Mouse (Mus musculus) intestine, postnatal 0 days (tissue): Measurements from ENCODE around the gene Rab23. TPM values are rescaled to one million over a fixed set of nuclear protein-coding genes. Genes with fewer than 3 reads are reported as not detected.
A peak's percentile ranks its signal among the peaks of the same experiment; 100 is the strongest.

Source experiments
- ATAC-seq: fragments of 200-750 bp; cut with Nextera tagmentation; 2 replicates; pipeline ENCODE4 v1.8.0; 2017; ENCODE audit warnings: mild to moderate bottlenecking, moderate TSS enrichment, moderate library complexity
- H3K27ac ChIP-seq: fragments of 300-500 bp; sonication (generic); 2 replicates; pipeline ENCODE4 v1.5.1; 2014; ENCODE audit warnings: mild to moderate bottlenecking, low read depth, low read length, moderate library complexity
- H3K27me3 ChIP-seq: fragments of 300-500 bp; sonication (generic); replicated peaks from 2 replicates; pipeline ENCODE4 v1.6.1; 2014; ENCODE audit warnings: low read length, mixed read lengths; ENCODE audit not compliant: control insufficient read depth, insufficient read depth
- H3K36me3 ChIP-seq: fragments of 300-500 bp; sonication (generic); 2 replicates; pipeline ENCODE4 v1.6.1; 2014; ENCODE audit warnings: mild to moderate bottlenecking, moderate library complexity; ENCODE audit not compliant: control insufficient read depth, insufficient read depth
- H3K4me1 ChIP-seq: fragments of 300-500 bp; sonication (generic); replicated peaks from 2 replicates; pipeline ENCODE4 v1.6.1; 2014; ENCODE audit warnings: antibody characterized with exemption, low read length, mixed read lengths; ENCODE audit not compliant: control insufficient read depth, insufficient read depth
- H3K4me2 ChIP-seq: fragments of 300-500 bp; sonication (generic); replicated peaks from 2 replicates; pipeline ENCODE4 v1.6.1; 2014; ENCODE audit warnings: low read depth, mild to moderate bottlenecking, moderate library complexity
- H3K4me3 ChIP-seq: fragments of 300-500 bp; sonication (generic); 2 replicates; pipeline ENCODE4 v1.5.1; 2014; ENCODE audit warnings: low read depth, low read length
- H3K9ac ChIP-seq: fragments of 300-500 bp; sonication (generic); 2 replicates; pipeline ENCODE4 v1.6.1; 2014; ENCODE audit warnings: mild to moderate bottlenecking, low read depth, low read length
- H3K9me3 ChIP-seq: fragments of 300-500 bp; sonication (generic); 2 replicates; pipeline ENCODE4 v1.6.1; 2016; ENCODE audit warnings: mixed run types; ENCODE audit not compliant: control insufficient read depth
- CTCF ChIP-seq: sonication (generic); IDR thresholded peaks from 2 replicates; pipeline ENCODE4 v1.5.1; 2016; ENCODE audit warnings: low read depth, mild to moderate bottlenecking, control low read depth, antibody characterized with exemption, moderate library complexity
- WGBS: fragments of 180-500 bp; shearing (Covaris S2); extraction: QIAGEN DNeasy Blood & Tissue Kit; methylation state at CpG from one replicate; pipeline ENCODE4 v1.1.7; 2014; 5-methylcytosine and 5-hydroxymethylcytosine counted together
- polyA plus RNA-seq: library from polyadenylated mRNA; unstranded; fragments of >200 nt; fragmentation: Nextera tagmentation; extraction: Ambion mirVana; gene quantifications from 2 replicates; pipeline ENCODE4 v1.2.1, GENCODE M21; 2015

Gene Rab23
- polyA plus RNA-seq, 1 experiment from 2014 or later, result 9.7 TPM

- Histone ChIP-seq H3K4me3 (no peak overlapping the region), H3K27me3 (no peaks in the 10 kb centered on the region), H3K4me1 (no peaks in the 10 kb centered on the region), H3K36me3 (no peaks in the 10 kb centered on the region), H3K9ac (no peak overlapping the region), H3K9me3 (no peaks in the 10 kb centered on the region), H3K4me2 (no peak overlapping the region), H3K27ac (no peak overlapping the region)
- 86% methylated on average over 10 of the region's 10 CpGs for WGBS
- ATAC-seq, result no peak
- TF ChIP-seq CTCF, result no peak
These were observed 31.6 kb downstream of the Rab23 start for GRCm38 (mm10) chr1:33751283-33751682.

DNA sequence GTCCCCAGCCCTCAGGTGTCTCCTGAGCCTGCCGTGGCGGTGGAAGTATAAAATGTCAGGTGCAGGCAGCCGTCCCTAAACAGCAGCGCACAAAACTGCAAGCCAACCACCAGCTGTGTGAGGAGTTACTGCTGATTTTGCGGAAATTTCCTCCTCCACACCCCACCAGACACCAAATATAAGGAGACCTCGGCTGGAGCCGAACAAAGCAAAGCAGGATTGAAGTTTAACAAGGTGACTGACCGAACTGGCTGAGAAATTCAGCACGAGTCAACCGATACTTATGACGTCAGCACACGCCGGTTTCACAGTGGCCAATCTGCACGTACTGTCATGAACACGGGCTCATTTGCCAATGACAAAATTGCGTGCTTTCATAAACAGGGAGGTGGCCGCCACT lies 34.4 kb downstream of the Rab23 start:
- no peak overlapping the region for H3K4me3 ChIP-seq
- ATAC-seq, result no peak
- H3K4me2 ChIP-seq, result no peak overlapping the region
- H3K9me3 ChIP-seq, result no peaks in the 10 kb centered on the region
- WGBS, result 92% methylated on average over 17 of the region's 17 CpGs
- H3K27me3 ChIP-seq, result no peaks in the 10 kb centered on the region
- H3K36me3 ChIP-seq, result no peaks in the 10 kb centered on the region
- 0 out of 2 replicates have a peak, but pooled peaks cover 2% of the 10 kb centered on the region for H3K4me1 ChIP-seq
- TF ChIP-seq CTCF, result no peak
- no peak overlapping the region for H3K27ac ChIP-seq
- H3K9ac ChIP-seq, result no peak overlapping the region

DNA sequence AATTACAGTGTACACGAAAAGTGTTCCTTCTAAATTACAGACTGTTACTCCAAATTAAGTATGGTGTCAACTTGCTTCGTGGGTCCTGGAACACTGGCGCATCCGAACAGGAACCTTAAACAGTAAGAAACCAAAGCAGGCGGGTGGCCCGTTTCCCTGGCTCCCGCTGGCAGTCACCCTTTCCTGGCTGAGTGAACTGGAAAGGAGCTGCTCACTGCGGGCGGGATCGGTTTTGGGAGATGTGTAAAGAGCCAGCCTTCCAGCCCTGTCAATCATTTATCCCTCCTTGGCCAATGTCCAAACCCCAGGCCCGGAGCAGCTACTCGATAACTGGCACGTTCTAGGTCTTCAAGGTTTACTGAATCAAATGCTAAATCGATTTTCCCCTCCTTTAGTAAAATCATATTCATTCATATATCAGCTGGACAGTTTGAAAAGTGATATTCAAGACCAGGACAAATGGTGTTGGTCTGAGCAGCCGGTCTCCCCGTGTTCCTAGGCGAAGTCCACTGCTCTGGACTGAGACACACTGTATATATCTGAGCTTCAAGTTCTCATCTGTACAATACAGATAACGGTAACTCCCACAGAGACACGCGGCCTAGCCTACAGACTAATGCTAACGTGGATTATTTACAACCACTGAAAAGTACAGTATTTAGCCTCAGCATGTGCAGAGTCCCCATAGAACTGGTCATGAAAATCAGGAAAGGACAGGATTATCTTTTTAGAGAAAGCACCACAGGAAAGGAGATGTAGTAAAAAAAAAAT lies 35.5 kb downstream of the Rab23 start:
- Histone ChIP-seq H3K27me3 (no peaks in the 10 kb centered on the region), H3K9ac (no peak overlapping the region), H3K4me3 (no peak overlapping the region), H3K4me1 (0 out of 2 replicates have a peak, but pooled peaks cover 2% of the 10 kb centered on the region), H3K9me3 (no peaks in the 10 kb centered on the region), H3K36me3 (no peaks in the 10 kb centered on the region), H3K27ac (no peak overlapping the region), H3K4me2 (no peak overlapping the region)
- 61% methylated on average over 21 of the region's 21 CpGs for WGBS
- ATAC-seq, result no peak
- TF ChIP-seq CTCF, result no peak

- H3K9ac ChIP-seq, result no peak overlapping the region
- WGBS, result 55% methylated on average over 7 of the region's 7 CpGs
These were observed 36.1 kb downstream of the Rab23 start for GRCm38 (mm10) chr1:33755799-33756198.

GRCm38 (mm10) chr1:33756258-33757032 lies 36.8 kb downstream of the Rab23 start:
- TF ChIP-seq CTCF, result no peak
- Histone ChIP-seq H3K9ac (peak overlapping the region; percentile 69; the same call in 1 of the 2 replicates), H3K27me3 (no peaks in the 10 kb centered on the region), H3K36me3 (0 out of 2 replicates have a peak, but pooled peaks cover 4% of the 10 kb centered on the region), H3K4me1 (0 out of 2 replicates have a peak, but pooled peaks cover 2% of the 10 kb centered on the region), H3K9me3 (no peaks in the 10 kb centered on the region), H3K4me2 (peak overlapping the region; percentile 100), H3K27ac (no peak overlapping the region), H3K4me3 (peak overlapping the region; percentile 70)
- ATAC-seq, result peak; percentile 46
- 12% methylated on average over 18 of the region's 18 CpGs for WGBS

More at GRCm38 (mm10) chr1:33755799-33756198, 36.1 kb downstream of the Rab23 start:
- no peak for TF ChIP-seq CTCF
- Histone ChIP-seq H3K4me2 (peak overlapping the region; percentile 100), H3K4me1 (0 out of 2 replicates have a peak, but pooled peaks cover 2% of the 10 kb centered on the region), H3K9me3 (no peaks in the 10 kb centered on the region), H3K36me3 (0 out of 2 replicates have a peak, but pooled peaks cover 4% of the 10 kb centered on the region), H3K27me3 (no peaks in the 10 kb centered on the region), H3K27ac (no peak overlapping the region), H3K4me3 (peak overlapping the region; percentile 70; the same call in 1 of the 2 replicates)
- no peak for ATAC-seq

DNA sequence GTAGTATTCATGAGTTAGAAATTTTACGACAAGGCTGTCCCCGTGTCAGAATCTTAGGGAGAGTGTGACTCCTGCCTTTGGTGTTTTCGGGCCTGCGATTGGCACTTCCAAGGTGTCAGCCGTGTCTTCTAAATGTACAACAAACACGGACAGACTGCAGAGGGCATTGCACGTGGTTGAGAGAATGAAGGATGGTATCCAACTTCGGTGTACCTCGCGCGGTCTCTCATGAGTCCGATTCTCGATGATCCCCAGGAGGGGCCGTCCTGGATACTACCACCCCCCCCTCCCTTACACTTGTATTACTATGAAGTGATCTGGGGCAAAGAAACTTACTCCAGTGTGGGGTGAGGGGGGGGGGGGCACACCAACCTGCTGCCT lies 37.3 kb downstream of the Rab23 start:
- peak; percentile 33; the same call in 1 of the 2 replicates for ATAC-seq
- H3K9ac ChIP-seq, result peak overlapping the region; percentile 69; the same call in 1 of the 2 replicates
- H3K9me3 ChIP-seq, result no peaks in the 10 kb centered on the region
- WGBS, result 2% methylated on average over 14 of the region's 14 CpGs
- no peak overlapping the region for H3K27ac ChIP-seq
- H3K4me2 ChIP-seq, result peak overlapping the region; percentile 100
- H3K4me3 ChIP-seq, result peak overlapping the region; percentile 70
- H3K27me3 ChIP-seq, result no peaks in the 10 kb centered on the region
- H3K4me1 ChIP-seq, result 0 out of 2 replicates have a peak, but pooled peaks cover 2% of the 10 kb centered on the region
- H3K36me3 ChIP-seq, result 0 out of 2 replicates have a peak, but pooled peaks cover 4% of the 10 kb centered on the region
- no peak for TF ChIP-seq CTCF
